Mouse (Mus musculus) G1E (cell line): ENCODE results near the gene Mpdu1.

Experiments used
- CTCF ChIP-seq: IDR thresholded peaks from 2 replicates; pipeline ENCODE4 v1.5.1; 2012; ENCODE audit warnings: low read depth, low read length, inconsistent platforms, mixed read lengths
- GATA1 ChIP-seq: IDR thresholded peaks from 2 replicates; pipeline ENCODE4 v1.6.1; 2012; ENCODE audit warnings: borderline replicate concordance, low read length, inconsistent platforms, mixed read lengths
- GATA2 ChIP-seq: IDR thresholded peaks from 2 replicates; pipeline ENCODE4 v1.6.1; 2012; ENCODE audit warnings: low read depth, low read length, inconsistent platforms, borderline replicate concordance
- POLR2AphosphoS5 ChIP-seq: IDR thresholded peaks from 2 replicates; pipeline ENCODE4 v1.6.1; 2012; ENCODE audit warnings: low read depth, low read length, inconsistent platforms; ENCODE audit not compliant: insufficient replicate concordance
- TAL1 ChIP-seq: conservative IDR thresholded peaks from 2 replicates; pipeline ENCODE4 v1.6.1; 2012; ENCODE audit warnings: low read depth, low read length, inconsistent platforms, mixed read lengths

- TF ChIP-seq GATA1 = no peak
- no peak for TF ChIP-seq CTCF
- no peak for TF ChIP-seq POLR2AphosphoS5
- TF ChIP-seq TAL1 = no peak
- TF ChIP-seq GATA2 = no peak
Measured at GRCm38 (mm10) chr11:69606832-69607231, 55.6 kb downstream of the Mpdu1 start.
